Mouse (Mus musculus): ENCODE measurements around the gene Erbb2. TPM values are rescaled to one million over a fixed set of nuclear protein-coding genes. Genes with fewer than 3 reads are reported as not detected.

Gene Erbb2
- polyA plus RNA-seq, 1 experiment from 2014 or later = 26.5 TPM

GRCm38 (mm10) chr11:98371556-98372240 is 40.6 kb upstream of the Erbb2 start:
- peak overlapping the region; percentile 9; the same call in 1 of the 2 replicates for H3K9ac ChIP-seq (replicated peaks; ENCODE audit: low read length)
- no peaks in the 10 kb centered on the region for H3K9me3 ChIP-seq (replicated peaks; ENCODE audit: control insufficient read depth, low read length)
- no peaks in the 10 kb centered on the region; the same call in 1 of the 2 replicates for H3K36me3 ChIP-seq (replicated peaks; ENCODE audit: control insufficient read depth, insufficient read depth, low read depth, low read length)
- H3K27me3 ChIP-seq (ENCODE audit: control insufficient read depth, insufficient read depth, low read length) = no peaks in the 10 kb centered on the region
- ATAC-seq (replicated peaks; ENCODE audit: insufficient number of reproducible peaks, low FRiP score, low TSS enrichment, low read depth) (peak; percentile 66; the same call in 1 of the 2 replicates), DNase-seq (ENCODE audit: low spot score) (peak; percentile 35)
- no peak overlapping the region for H3K27ac ChIP-seq (replicated peaks; ENCODE audit: low read depth, low read length)
- H3K4me2 ChIP-seq (ENCODE audit: low read depth, low read length) = no peak overlapping the region
- 36% methylated on average over 10 of the region's 10 CpGs for WGBS
- no peaks in the 10 kb centered on the region for H3K4me1 ChIP-seq (ENCODE audit: control insufficient read depth, insufficient read depth, low read length)
- H3K4me3 ChIP-seq (ENCODE audit: low read depth, low read length) = no peak overlapping the region

- Histone ChIP-seq H3K9ac (replicated peaks; ENCODE audit: low read length) (no peak overlapping the region), H3K27me3 (ENCODE audit: control insufficient read depth, insufficient read depth, low read length) (no peaks in the 10 kb centered on the region), H3K4me2 (ENCODE audit: low read depth, low read length) (no peak overlapping the region), H3K4me3 (ENCODE audit: low read depth, low read length) (no peak overlapping the region), H3K27ac (replicated peaks; ENCODE audit: low read depth, low read length) (no peak overlapping the region), H3K4me1 (ENCODE audit: control insufficient read depth, insufficient read depth, low read length) (no peaks in the 10 kb centered on the region), H3K9me3 (replicated peaks; ENCODE audit: control insufficient read depth, low read length) (no peaks in the 10 kb centered on the region), H3K36me3 (replicated peaks; ENCODE audit: control insufficient read depth, insufficient read depth, low read depth, low read length) (no peaks in the 10 kb centered on the region; the same call in 1 of the 2 replicates)
- DNase-seq (ENCODE audit: low spot score) (peak; percentile 85), ATAC-seq (replicated peaks; ENCODE audit: insufficient number of reproducible peaks, low FRiP score, low TSS enrichment, low read depth) (no peak)
- WGBS = 12% methylated on average over 2 of the region's 2 CpGs
Observed at GRCm38 (mm10) chr11:98372406-98372805, 39.9 kb upstream of the Erbb2 start.

GRCm38 (mm10) chr11:98373244-98373643 is 39.0 kb upstream of the Erbb2 start:
- H3K4me2 ChIP-seq (ENCODE audit: low read depth, low read length) = no peak overlapping the region
- H3K27ac ChIP-seq (replicated peaks; ENCODE audit: low read depth, low read length) = no peak overlapping the region
- H3K36me3 ChIP-seq (replicated peaks; ENCODE audit: control insufficient read depth, insufficient read depth, low read depth, low read length) = no peaks in the 10 kb centered on the region; the same call in 1 of the 2 replicates
- WGBS = 86% methylated on average over 6 of the region's 6 CpGs
- no peak overlapping the region for H3K4me3 ChIP-seq (ENCODE audit: low read depth, low read length)
- no peak for DNase-seq (ENCODE audit: low spot score)
- ATAC-seq (replicated peaks; ENCODE audit: insufficient number of reproducible peaks, low FRiP score, low TSS enrichment, low read depth) = no peak
- no peaks in the 10 kb centered on the region for H3K9me3 ChIP-seq (replicated peaks; ENCODE audit: control insufficient read depth, low read length)
- H3K27me3 ChIP-seq (ENCODE audit: control insufficient read depth, insufficient read depth, low read length) = no peaks in the 10 kb centered on the region
- no peaks in the 10 kb centered on the region for H3K4me1 ChIP-seq (ENCODE audit: control insufficient read depth, insufficient read depth, low read length)
- H3K9ac ChIP-seq (replicated peaks; ENCODE audit: low read length) = no peak overlapping the region

GRCm38 (mm10) chr11:98374266-98374665 is 38.0 kb upstream of the Erbb2 start:
- no peaks in the 10 kb centered on the region for H3K27me3 ChIP-seq (ENCODE audit: control insufficient read depth, insufficient read depth, low read length)
- no peak overlapping the region for H3K27ac ChIP-seq (replicated peaks; ENCODE audit: low read depth, low read length)
- DNase-seq (ENCODE audit: low spot score) (no peak), ATAC-seq (replicated peaks; ENCODE audit: insufficient number of reproducible peaks, low FRiP score, low TSS enrichment, low read depth) (no peak)
- H3K36me3 ChIP-seq (replicated peaks; ENCODE audit: control insufficient read depth, insufficient read depth, low read depth, low read length) = no peaks in the 10 kb centered on the region; the same call in 1 of the 2 replicates
- no peaks in the 10 kb centered on the region for H3K9me3 ChIP-seq (replicated peaks; ENCODE audit: control insufficient read depth, low read length)
- H3K4me3 ChIP-seq (ENCODE audit: low read depth, low read length) = no peak overlapping the region
- WGBS = 89% methylated on average over 8 of the region's 8 CpGs
- H3K9ac ChIP-seq (replicated peaks; ENCODE audit: low read length) = no peak overlapping the region
- H3K4me2 ChIP-seq (ENCODE audit: low read depth, low read length) = no peak overlapping the region
- H3K4me1 ChIP-seq (ENCODE audit: control insufficient read depth, insufficient read depth, low read length) = no peaks in the 10 kb centered on the region

GRCm38 (mm10) chr11:98376756-98377155 is 35.5 kb upstream of the Erbb2 start:
- Histone ChIP-seq H3K4me3 (ENCODE audit: low read depth, low read length) (no peak overlapping the region), H3K27me3 (ENCODE audit: control insufficient read depth, insufficient read depth, low read length) (no peaks in the 10 kb centered on the region), H3K27ac (replicated peaks; ENCODE audit: low read depth, low read length) (no peak overlapping the region), H3K4me2 (ENCODE audit: low read depth, low read length) (no peak overlapping the region), H3K9ac (replicated peaks; ENCODE audit: low read length) (no peak overlapping the region), H3K36me3 (replicated peaks; ENCODE audit: control insufficient read depth, insufficient read depth, low read depth, low read length) (no peaks in the 10 kb centered on the region; the same call in 1 of the 2 replicates), H3K9me3 (replicated peaks; ENCODE audit: control insufficient read depth, low read length) (no peaks in the 10 kb centered on the region), H3K4me1 (ENCODE audit: control insufficient read depth, insufficient read depth, low read length) (no peaks in the 10 kb centered on the region)
- DNase-seq (ENCODE audit: low spot score) = no peak
- no peak for ATAC-seq (replicated peaks; ENCODE audit: insufficient number of reproducible peaks, low FRiP score, low TSS enrichment, low read depth)
- 77% methylated on average over 5 of the region's 5 CpGs for WGBS

GRCm38 (mm10) chr11:98377787-98378186 is 34.5 kb upstream of the Erbb2 start:
- H3K4me2 ChIP-seq (ENCODE audit: low read depth, low read length) = no peak overlapping the region
- H3K4me1 ChIP-seq (ENCODE audit: control insufficient read depth, insufficient read depth, low read length) = no peaks in the 10 kb centered on the region
- H3K9ac ChIP-seq (replicated peaks; ENCODE audit: low read length) = no peak overlapping the region
- no peak for DNase-seq (ENCODE audit: low spot score)
- 91% methylated on average over 11 of the region's 11 CpGs for WGBS
- no peaks in the 10 kb centered on the region for H3K9me3 ChIP-seq (replicated peaks; ENCODE audit: control insufficient read depth, low read length)
- H3K27me3 ChIP-seq (ENCODE audit: control insufficient read depth, insufficient read depth, low read length) = no peaks in the 10 kb centered on the region
- no peak overlapping the region for H3K4me3 ChIP-seq (ENCODE audit: low read depth, low read length)
- no peak for ATAC-seq (replicated peaks; ENCODE audit: insufficient number of reproducible peaks, low FRiP score, low TSS enrichment, low read depth)
- no peak overlapping the region for H3K27ac ChIP-seq (replicated peaks; ENCODE audit: low read depth, low read length)
- H3K36me3 ChIP-seq (replicated peaks; ENCODE audit: control insufficient read depth, insufficient read depth, low read depth, low read length) = no peaks in the 10 kb centered on the region; the same call in 1 of the 2 replicates

- Histone ChIP-seq H3K9me3 (replicated peaks; ENCODE audit: control insufficient read depth, low read length) (no peaks in the 10 kb centered on the region), H3K27ac (replicated peaks; ENCODE audit: low read depth, low read length) (no peak overlapping the region), H3K4me2 (ENCODE audit: low read depth, low read length) (no peak overlapping the region), H3K4me1 (ENCODE audit: control insufficient read depth, insufficient read depth, low read length) (no peaks in the 10 kb centered on the region), H3K36me3 (replicated peaks; ENCODE audit: control insufficient read depth, insufficient read depth, low read depth, low read length) (no peaks in the 10 kb centered on the region; the same call in 1 of the 2 replicates), H3K9ac (replicated peaks; ENCODE audit: low read length) (no peak overlapping the region), H3K4me3 (ENCODE audit: low read depth, low read length) (no peak overlapping the region), H3K27me3 (ENCODE audit: control insufficient read depth, insufficient read depth, low read length) (peaks cover 2% of the 10 kb centered on the region; the same call in 1 of the 2 replicates)
- 92% methylated on average over 7 of the region's 7 CpGs for WGBS
- DNase-seq (ENCODE audit: low spot score) (no peak), ATAC-seq (replicated peaks; ENCODE audit: insufficient number of reproducible peaks, low FRiP score, low TSS enrichment, low read depth) (no peak)
Observed at GRCm38 (mm10) chr11:98379379-98379778, 32.9 kb upstream of the Erbb2 start.

GRCm38 (mm10) chr11:98380106-98380505 is 32.2 kb upstream of the Erbb2 start:
- no peak for ATAC-seq (replicated peaks; ENCODE audit: insufficient number of reproducible peaks, low FRiP score, low TSS enrichment, low read depth)
- no peaks in the 10 kb centered on the region for H3K9me3 ChIP-seq (replicated peaks; ENCODE audit: control insufficient read depth, low read length)
- DNase-seq (ENCODE audit: low spot score) = no peak
- 78% methylated on average over 6 of the region's 6 CpGs for WGBS
- H3K9ac ChIP-seq (replicated peaks; ENCODE audit: low read length) = no peak overlapping the region
- H3K4me2 ChIP-seq (ENCODE audit: low read depth, low read length) = no peak overlapping the region
- H3K36me3 ChIP-seq (replicated peaks; ENCODE audit: control insufficient read depth, insufficient read depth, low read depth, low read length) = no peaks in the 10 kb centered on the region; the same call in 1 of the 2 replicates
- H3K4me3 ChIP-seq (ENCODE audit: low read depth, low read length) = no peak overlapping the region
- peaks cover 2% of the 10 kb centered on the region; the same call in 1 of the 2 replicates for H3K27me3 ChIP-seq (ENCODE audit: control insufficient read depth, insufficient read depth, low read length)
- no peaks in the 10 kb centered on the region for H3K4me1 ChIP-seq (ENCODE audit: control insufficient read depth, insufficient read depth, low read length)
- no peak overlapping the region for H3K27ac ChIP-seq (replicated peaks; ENCODE audit: low read depth, low read length)

All from embryonic facial prominence, embryonic 11.5 days (tissue).